Mouse (Mus musculus) spleen, adult 18-20 months (tissue): Measurements from ENCODE around the gene Gm28305.

Experiments
- DNase-seq, 2 experiments: peaks; one replicate each; pipeline ENCODE4 v3.0.0; 2022; ENCODE audit warnings: mixed read lengths in 2 of 2

Gene Gm28305

GRCm38 (mm10) chr9:104070863-104071604 is 30.6 kb downstream of the Gm28305 start:
- DNase-seq, result no peak

- DNase-seq, result no peak
These were observed 35.3 kb downstream of the Gm28305 start for GRCm38 (mm10) chr9:104075808-104076207.

- DNase-seq, result no peak
These were observed 38.3 kb downstream of the Gm28305 start for GRCm38 (mm10) chr9:104078780-104079179.

GRCm38 (mm10) chr9:104079379-104079778 is 38.9 kb downstream of the Gm28305 start:
- peak; percentile 22 to 55 for DNase-seq

- no peak for DNase-seq
These were observed 39.6 kb downstream of the Gm28305 start for GRCm38 (mm10) chr9:104080038-104080437.

GRCm38 (mm10) chr9:104085730-104086429 is 45.4 kb downstream of the Gm28305 start:
- no peak for DNase-seq

GRCm38 (mm10) chr9:104088555-104088954 is 48.1 kb downstream of the Gm28305 start:
- DNase-seq, result no peak

- DNase-seq, result no peak
These were observed 52.5 kb downstream of the Gm28305 start for GRCm38 (mm10) chr9:104092945-104093344.

GRCm38 (mm10) chr9:104098256-104098655 is 57.8 kb downstream of the Gm28305 start:
- DNase-seq, result no peak

- DNase-seq, result no peak
These were observed 58.6 kb downstream of the Gm28305 start for GRCm38 (mm10) chr9:104099060-104099459.

GRCm38 (mm10) chr9:104100822-104101221 is 60.4 kb downstream of the Gm28305 start:
- no peak for DNase-seq

GRCm38 (mm10) chr9:104101458-104101857 is 61.0 kb downstream of the Gm28305 start:
- no peak for DNase-seq

- no peak for DNase-seq
These were observed 61.8 kb downstream of the Gm28305 start for GRCm38 (mm10) chr9:104102301-104102700.

- DNase-seq, result no peak
These were observed 62.4 kb downstream of the Gm28305 start for GRCm38 (mm10) chr9:104102901-104103300.

- no peak for DNase-seq
These were observed 64.5 kb downstream of the Gm28305 start for GRCm38 (mm10) chr9:104104986-104105385.

GRCm38 (mm10) chr9:104106930-104107329 is 66.5 kb downstream of the Gm28305 start:
- no peak for DNase-seq

- no peak for DNase-seq
These were observed 67.0 kb downstream of the Gm28305 start for GRCm38 (mm10) chr9:104107482-104107881.

- DNase-seq, result no peak
These were observed 68.2 kb downstream of the Gm28305 start for GRCm38 (mm10) chr9:104108571-104109143.

- DNase-seq, result no peak
These were observed 68.7 kb downstream of the Gm28305 start for GRCm38 (mm10) chr9:104109151-104109550.

GRCm38 (mm10) chr9:104123101-104123500 is 82.6 kb downstream of the Gm28305 start:
- no peak for DNase-seq

- no peak for DNase-seq
These were observed 83.2 kb downstream of the Gm28305 start for GRCm38 (mm10) chr9:104123622-104124021.
